Mouse (Mus musculus): ENCODE results near the gene P4hb.
A peak's percentile ranks its signal among the peaks of the same experiment; 100 is the strongest.

Gene P4hb

GRCm38 (mm10) chr11:120530085-120530964 lies 42.7 kb downstream of the P4hb start, which contains the start of gene Gcgr:
Gene Gcgr (plus strand): TSS chr11:120530699.
- Histone ChIP-seq H3K4me3 (replicated peaks; ENCODE audit: low read length) (peak within 1 kb of the TSS; percentile 75), H3K36me3 (ENCODE audit: insufficient read depth, low read length) (no peaks in the 10 kb centered on the region), H3K9me3 (ENCODE audit: low read length) (no peaks in the 10 kb centered on the region), H3K27me3 (ENCODE audit: insufficient read depth, low read length) (peaks cover 76% of the 10 kb centered on the region), H3K4me1 (replicated peaks; ENCODE audit: low read depth, low read length) (peaks cover 17% of the 10 kb centered on the region)
- no peak for TF ChIP-seq CTCF (conservative IDR thresholded peaks at IDR 0.05; ENCODE audit: low read length)
- no peak for TF ChIP-seq POU5F1 (IDR thresholded peaks at IDR 0.05; ENCODE audit: borderline replicate concordance, low read length)
- no peak for TF ChIP-seq NANOG (IDR thresholded peaks at IDR 0.05; ENCODE audit: borderline replicate concordance, low read length)

- no peak for TF ChIP-seq POU5F1 (IDR thresholded peaks at IDR 0.05; ENCODE audit: borderline replicate concordance, low read length)
- no peak for TF ChIP-seq CTCF (conservative IDR thresholded peaks at IDR 0.05; ENCODE audit: low read length)
- TF ChIP-seq NANOG (IDR thresholded peaks at IDR 0.05; ENCODE audit: borderline replicate concordance, low read length): no peak
- Histone ChIP-seq H3K36me3 (ENCODE audit: insufficient read depth, low read length) (no peaks in the 10 kb centered on the region), H3K4me1 (replicated peaks; ENCODE audit: low read depth, low read length) (peaks cover 17% of the 10 kb centered on the region), H3K4me3 (replicated peaks; ENCODE audit: low read length) (no peak overlapping the region), H3K27me3 (ENCODE audit: insufficient read depth, low read length) (peaks cover 62% of the 10 kb centered on the region), H3K9me3 (ENCODE audit: low read length) (no peaks in the 10 kb centered on the region)
These were observed 44.1 kb downstream of the P4hb start for GRCm38 (mm10) chr11:120528903-120529302.

- Histone ChIP-seq H3K4me3 (replicated peaks; ENCODE audit: low read length) (no peak overlapping the region), H3K27me3 (ENCODE audit: insufficient read depth, low read length) (peaks cover 51% of the 10 kb centered on the region), H3K4me1 (replicated peaks; ENCODE audit: low read depth, low read length) (peaks cover 17% of the 10 kb centered on the region), H3K9me3 (ENCODE audit: low read length) (no peaks in the 10 kb centered on the region), H3K36me3 (ENCODE audit: insufficient read depth, low read length) (no peaks in the 10 kb centered on the region)
- TF ChIP-seq CTCF (conservative IDR thresholded peaks at IDR 0.05; ENCODE audit: low read length): no peak
- TF ChIP-seq POU5F1 (IDR thresholded peaks at IDR 0.05; ENCODE audit: borderline replicate concordance, low read length): no peak
- TF ChIP-seq NANOG (IDR thresholded peaks at IDR 0.05; ENCODE audit: borderline replicate concordance, low read length): no peak
These were observed 45.2 kb downstream of the P4hb start for GRCm38 (mm10) chr11:120527690-120528354.

- H3K4me3 ChIP-seq (replicated peaks; ENCODE audit: low read length): no peak overlapping the region
- peaks cover 10% of the 10 kb centered on the region for H3K4me1 ChIP-seq (replicated peaks; ENCODE audit: low read depth, low read length)
- peaks cover 32% of the 10 kb centered on the region for H3K27me3 ChIP-seq (ENCODE audit: insufficient read depth, low read length)
- H3K9me3 ChIP-seq (ENCODE audit: low read length): no peaks in the 10 kb centered on the region
- H3K36me3 ChIP-seq (ENCODE audit: insufficient read depth, low read length): no peaks in the 10 kb centered on the region
- no peak for TF ChIP-seq POU5F1 (IDR thresholded peaks at IDR 0.05; ENCODE audit: borderline replicate concordance, low read length)
- TF ChIP-seq CTCF (conservative IDR thresholded peaks at IDR 0.05; ENCODE audit: low read length): no peak
- no peak for TF ChIP-seq NANOG (IDR thresholded peaks at IDR 0.05; ENCODE audit: borderline replicate concordance, low read length)
These were observed 47.1 kb downstream of the P4hb start for GRCm38 (mm10) chr11:120525959-120526358.

- TF ChIP-seq NANOG (IDR thresholded peaks at IDR 0.05; ENCODE audit: borderline replicate concordance, low read length): no peak
- no peak for TF ChIP-seq CTCF (conservative IDR thresholded peaks at IDR 0.05; ENCODE audit: low read length)
- H3K4me3 ChIP-seq (replicated peaks; ENCODE audit: low read length): no peak overlapping the region
- H3K36me3 ChIP-seq (ENCODE audit: insufficient read depth, low read length): no peaks in the 10 kb centered on the region
- peaks cover 2% of the 10 kb centered on the region; the same call in 1 of the 2 replicates for H3K27me3 ChIP-seq (ENCODE audit: insufficient read depth, low read length)
- peaks cover 9% of the 10 kb centered on the region for H3K4me1 ChIP-seq (replicated peaks; ENCODE audit: low read depth, low read length)
- H3K9me3 ChIP-seq (ENCODE audit: low read length): no peaks in the 10 kb centered on the region
These were observed 50.5 kb downstream of the P4hb start for GRCm38 (mm10) chr11:120522581-120522980.

GRCm38 (mm10) chr11:120520967-120521540 lies 52.0 kb downstream of the P4hb start:
- TF ChIP-seq CTCF (conservative IDR thresholded peaks at IDR 0.05; ENCODE audit: low read length): no peak
- TF ChIP-seq POU5F1 (IDR thresholded peaks at IDR 0.05; ENCODE audit: borderline replicate concordance, low read length): no peak
- no peak for TF ChIP-seq NANOG (IDR thresholded peaks at IDR 0.05; ENCODE audit: borderline replicate concordance, low read length)
- Histone ChIP-seq H3K36me3 (ENCODE audit: insufficient read depth, low read length) (no peaks in the 10 kb centered on the region), H3K4me3 (replicated peaks; ENCODE audit: low read length) (no peak overlapping the region), H3K9me3 (ENCODE audit: low read length) (no peaks in the 10 kb centered on the region), H3K27me3 (ENCODE audit: insufficient read depth, low read length) (0 out of 2 replicates have a peak, but pooled peaks cover 5% of the 10 kb centered on the region), H3K4me1 (replicated peaks; ENCODE audit: low read depth, low read length) (peaks cover 16% of the 10 kb centered on the region)

- TF ChIP-seq POU5F1 (IDR thresholded peaks at IDR 0.05; ENCODE audit: borderline replicate concordance, low read length) (no peak), NANOG (IDR thresholded peaks at IDR 0.05; ENCODE audit: borderline replicate concordance, low read length) (no peak), CTCF (conservative IDR thresholded peaks at IDR 0.05; ENCODE audit: low read length) (no peak)
- 0 out of 2 replicates have a peak, but pooled peaks cover 5% of the 10 kb centered on the region for H3K27me3 ChIP-seq (ENCODE audit: insufficient read depth, low read length)
- H3K36me3 ChIP-seq (ENCODE audit: insufficient read depth, low read length): no peaks in the 10 kb centered on the region
- no peak overlapping the region for H3K4me3 ChIP-seq (replicated peaks; ENCODE audit: low read length)
- peaks cover 21% of the 10 kb centered on the region for H3K4me1 ChIP-seq (replicated peaks; ENCODE audit: low read depth, low read length)
- H3K9me3 ChIP-seq (ENCODE audit: low read length): no peaks in the 10 kb centered on the region
These were observed 52.6 kb downstream of the P4hb start for GRCm38 (mm10) chr11:120520498-120520897.

- Histone ChIP-seq H3K36me3 (ENCODE audit: insufficient read depth, low read length) (no peaks in the 10 kb centered on the region), H3K27me3 (ENCODE audit: insufficient read depth, low read length) (0 out of 2 replicates have a peak, but pooled peaks cover 5% of the 10 kb centered on the region), H3K9me3 (ENCODE audit: low read length) (no peaks in the 10 kb centered on the region), H3K4me3 (replicated peaks; ENCODE audit: low read length) (no peak overlapping the region), H3K4me1 (replicated peaks; ENCODE audit: low read depth, low read length) (peaks cover 24% of the 10 kb centered on the region)
- TF ChIP-seq CTCF (conservative IDR thresholded peaks at IDR 0.05; ENCODE audit: low read length): no peak
- TF ChIP-seq POU5F1 (IDR thresholded peaks at IDR 0.05; ENCODE audit: borderline replicate concordance, low read length): no peak
- TF ChIP-seq NANOG (IDR thresholded peaks at IDR 0.05; ENCODE audit: borderline replicate concordance, low read length): no peak
These were observed 53.3 kb downstream of the P4hb start for GRCm38 (mm10) chr11:120519738-120520137.

All from E14TG2a.4 (cell line).